Mouse (Mus musculus) kidney, postnatal 14 days (tissue): ENCODE measurements around the gene Smap1.

Source experiments
- DNase-seq: peaks from one replicate; pipeline ENCODE4 v3.0.0; 2022; ENCODE audit warnings: mixed read lengths

Gene Smap1

DNA sequence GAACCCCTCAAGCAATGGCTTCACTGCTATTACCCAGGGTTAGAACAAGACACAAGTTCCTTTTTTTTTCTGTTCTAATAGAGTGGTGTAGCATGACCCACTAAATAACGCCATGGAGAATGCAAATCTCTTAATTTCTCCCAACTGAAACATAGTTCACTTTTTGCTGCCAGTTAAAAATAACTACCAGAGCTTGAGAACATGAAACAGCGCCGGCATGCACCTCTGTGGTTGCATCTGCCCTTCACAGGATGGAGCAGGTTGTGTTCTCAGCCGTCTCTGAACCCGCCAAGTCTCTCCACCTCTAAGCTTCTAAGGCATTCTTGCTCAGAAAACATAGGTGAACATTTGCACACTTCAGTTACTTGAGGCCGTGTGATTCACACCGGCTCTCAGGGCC lies 87.9 kb downstream of the Smap1 start:
- no peak for DNase-seq

GRCm38 (mm10) chr1:23826887-23827758 lies 95.0 kb downstream of the Smap1 start:
- DNase-seq, result peak; percentile 60

GRCm38 (mm10) chr1:23821615-23822014 lies 100.5 kb downstream of the Smap1 start:
- no peak for DNase-seq

- DNase-seq, result peak; percentile 28
Observed at GRCm38 (mm10) chr1:23798306-23798705, 123.8 kb downstream of the Smap1 start.
